Mouse (Mus musculus) CD4-positive, CD25-positive, alpha-beta regulatory T cell, adult 2 months (primary cell): ENCODE data around the gene Vmn2r19.
"Not testable (repeated sequence)": the region's sequence is repeated elsewhere in the genome, so short reads cannot be mapped to it uniquely, and the experiment has no call there.

Source experiments
- DNase-seq: peaks from one replicate; pipeline ENCODE4 v3.0.0-alpha.2; 2012; ENCODE audit warnings: low read depth, low spot score

The Vmn2r19 gene

GRCm38 (mm10) chr6:123308033-123308432 lies at the start of gene Vmn2r19:
Gene Vmn2r19, plus strand, starts transcription at chr6:123308333.
- no peak for DNase-seq

- no peak for DNase-seq
These were observed 49.2 kb upstream of the Vmn2r19 start for GRCm38 (mm10) chr6:123258946-123259345.

DNA sequence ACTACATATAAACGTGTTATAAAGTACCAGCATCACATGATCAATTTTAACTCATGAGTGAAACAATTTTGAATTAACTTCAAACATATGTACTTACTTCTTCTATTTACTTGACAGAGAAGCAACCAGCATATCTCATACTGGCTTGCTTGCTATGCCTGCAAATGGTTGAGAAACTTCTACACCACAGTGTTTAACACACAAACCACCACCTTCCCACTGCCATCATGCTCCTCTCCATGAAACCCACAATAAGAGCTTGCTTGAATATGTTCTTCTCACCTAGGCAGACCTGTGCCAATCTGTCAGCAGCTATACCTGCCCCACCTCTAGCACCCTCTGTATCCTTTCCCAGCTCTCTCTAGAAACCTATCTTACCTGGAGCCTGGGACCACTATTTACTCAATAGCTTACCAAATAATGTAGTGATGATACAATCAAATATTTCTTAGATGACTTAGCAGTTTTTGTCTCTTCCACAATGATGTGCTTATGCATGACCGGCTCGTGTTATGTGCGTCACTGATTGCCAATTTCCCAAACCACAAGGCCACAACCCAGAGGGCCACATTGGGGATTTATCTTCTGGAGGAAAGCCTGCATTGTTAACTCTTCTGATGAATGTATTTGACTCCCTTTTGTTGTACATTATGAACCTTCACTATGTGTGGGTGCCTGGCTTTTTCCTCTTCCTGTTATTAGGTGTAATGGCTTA lies 48.1 kb upstream of the Vmn2r19 start:
- DNase-seq, result no peak

DNA sequence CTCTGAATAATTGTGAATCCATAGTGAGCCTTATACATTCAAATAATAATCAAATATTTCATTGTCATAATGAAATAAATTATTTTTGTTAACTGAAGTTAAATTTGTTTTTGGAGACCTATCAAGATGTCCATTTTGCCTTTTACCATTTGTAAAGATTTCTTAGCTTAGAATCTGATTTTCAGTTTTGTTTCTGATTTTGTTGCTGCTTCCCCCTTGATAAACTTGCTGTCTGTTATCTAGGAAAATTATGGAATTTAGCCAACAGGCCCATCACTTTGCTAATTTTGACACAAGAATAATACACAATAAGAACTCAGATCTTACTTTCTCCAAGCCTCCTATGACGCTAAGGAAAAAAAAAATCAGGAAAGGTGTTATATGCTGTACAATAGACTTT lies 47.3 kb upstream of the Vmn2r19 start:
- DNase-seq, result no peak

- no peak for DNase-seq
These were observed 46.5 kb upstream of the Vmn2r19 start, which contains the start of gene Clec4d for GRCm38 (mm10) chr6:123261555-123262161. Gene Clec4d, plus strand, starts transcription at chr6:123262111.

GRCm38 (mm10) chr6:123264194-123264593 lies 43.9 kb upstream of the Vmn2r19 start:
- no peak for DNase-seq

DNA sequence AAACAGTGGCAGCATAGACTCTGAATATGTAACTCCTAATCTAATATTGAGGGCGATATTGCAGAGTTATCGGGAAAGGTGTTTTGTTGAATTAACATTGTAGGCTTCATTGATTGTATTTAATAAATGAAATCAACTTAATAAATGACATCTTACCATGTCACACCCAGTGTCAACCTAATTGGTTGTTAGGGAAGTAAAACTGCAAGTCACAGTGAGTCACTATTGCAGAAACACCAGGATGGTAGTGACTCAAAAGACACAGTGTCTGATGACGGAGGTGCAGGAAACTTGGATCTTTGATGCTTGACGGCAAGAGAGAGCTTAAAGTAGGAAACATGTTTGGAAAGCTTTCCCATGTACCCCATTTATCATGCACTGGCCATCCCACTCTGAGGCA lies 42.3 kb upstream of the Vmn2r19 start:
- no peak for DNase-seq

DNA sequence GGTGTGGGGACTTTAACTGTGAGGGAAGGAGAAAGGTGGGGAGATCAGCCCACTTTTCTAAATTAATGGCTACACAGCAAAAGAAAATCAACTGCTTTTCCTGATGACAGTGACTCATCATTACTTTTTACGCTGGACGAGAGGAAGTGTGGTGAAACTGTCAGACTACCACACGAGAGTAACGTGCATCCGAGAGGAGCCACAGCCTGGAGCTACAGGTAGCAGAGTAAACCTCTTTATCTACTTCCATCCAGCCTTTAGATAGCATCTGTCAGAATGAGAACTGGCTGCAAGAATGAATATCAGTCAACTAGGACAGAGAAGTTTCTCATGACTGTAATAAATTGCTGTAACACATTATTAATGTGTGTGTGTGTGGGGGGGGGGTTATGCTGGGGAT lies 41.2 kb upstream of the Vmn2r19 start:
- no peak for DNase-seq

GRCm38 (mm10) chr6:123279443-123279842 lies 28.7 kb upstream of the Vmn2r19 start:
- DNase-seq, result no peak

DNA sequence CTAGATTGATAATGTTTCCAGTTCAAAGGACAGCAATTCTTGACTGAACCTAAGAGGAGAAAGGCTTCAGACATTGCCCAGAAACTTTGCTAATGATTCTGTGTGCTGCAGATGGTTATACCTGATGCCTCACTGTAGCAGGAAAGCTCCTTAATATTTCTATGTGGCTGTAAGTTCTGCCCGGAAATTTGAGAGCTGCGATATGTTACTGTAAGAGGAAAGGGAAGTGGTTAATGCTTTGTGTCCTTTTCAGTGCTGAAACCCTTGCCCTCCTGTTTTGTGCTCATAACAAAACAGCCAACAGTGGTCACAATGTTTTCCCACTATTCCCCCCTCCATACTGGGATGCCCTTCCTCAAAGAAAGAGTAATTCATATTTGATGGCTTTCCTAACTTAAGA lies 21.8 kb upstream of the Vmn2r19 start:
- DNase-seq, result no peak

DNA sequence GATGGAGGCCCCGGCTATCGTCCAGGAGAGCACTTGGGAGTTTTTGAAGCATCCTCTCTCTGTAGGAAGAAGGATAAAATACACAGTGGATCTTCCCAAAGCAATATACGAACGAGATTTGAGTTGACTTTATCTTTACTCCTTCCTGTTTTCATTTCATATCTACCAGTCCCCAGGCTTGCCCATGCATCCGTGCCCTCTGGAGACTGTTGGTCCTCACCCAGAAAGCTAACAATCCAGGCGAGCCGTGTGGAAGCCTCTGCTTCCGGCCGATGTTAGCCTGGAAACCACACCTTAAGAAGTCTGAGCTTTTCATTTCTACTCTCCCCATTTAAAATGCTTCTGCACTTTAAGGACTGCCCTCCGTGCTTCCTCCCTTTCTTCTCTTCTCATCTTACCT lies 19.2 kb upstream of the Vmn2r19 start:
- no peak for DNase-seq

GRCm38 (mm10) chr6:123289753-123290152 lies 18.4 kb upstream of the Vmn2r19 start, which contains the start of gene Clec4e:
Gene Clec4e, minus strand, starts transcription at chr6:123289870.
- no peak for DNase-seq

- DNase-seq, result no peak
These were observed 15.3 kb upstream of the Vmn2r19 start for GRCm38 (mm10) chr6:123292751-123293400.

DNA sequence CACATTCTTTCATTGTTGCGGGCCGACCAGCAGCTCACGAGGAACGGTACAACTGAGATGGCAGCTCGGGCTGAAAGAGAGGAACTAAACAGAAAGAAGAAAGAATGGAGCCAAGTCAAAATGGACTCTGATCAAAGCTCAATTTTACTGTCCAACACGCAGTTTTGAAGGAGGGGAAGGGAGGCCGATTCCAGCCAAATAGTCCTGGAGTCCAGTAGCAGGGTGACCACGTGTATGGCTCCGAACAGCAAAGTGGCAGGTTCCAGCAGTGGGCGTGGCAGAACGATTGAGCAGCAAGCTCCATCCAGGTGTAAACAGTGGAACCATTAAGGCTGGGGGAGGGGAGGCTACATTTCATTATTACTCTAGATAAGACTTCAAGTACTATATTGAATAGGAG lies 14.6 kb upstream of the Vmn2r19 start:
- not testable (repeated sequence) for DNase-seq

- DNase-seq, result no peak
These were observed 11.4 kb upstream of the Vmn2r19 start for GRCm38 (mm10) chr6:123296687-123297086.

DNA sequence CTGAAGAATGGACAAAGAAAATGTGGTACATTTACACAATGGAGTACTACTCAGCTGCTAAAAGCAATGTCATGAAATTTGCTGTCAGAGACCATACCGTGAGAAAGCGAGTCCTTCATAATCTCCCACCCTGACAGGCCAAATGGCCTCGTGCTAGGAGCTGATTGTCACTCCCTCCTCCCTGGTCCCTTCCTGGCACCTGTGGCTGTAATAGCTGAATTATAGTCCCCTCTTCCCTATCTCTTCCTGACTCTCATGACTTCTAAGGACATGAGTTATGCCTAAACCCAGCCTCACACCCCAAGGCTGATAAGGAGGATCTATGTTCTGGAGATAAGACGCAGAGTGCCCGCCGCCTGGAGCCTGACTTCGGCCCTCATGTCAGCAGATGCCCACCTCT lies 1.8 kb upstream of the Vmn2r19 start:
- not testable (repeated sequence) for DNase-seq

DNA sequence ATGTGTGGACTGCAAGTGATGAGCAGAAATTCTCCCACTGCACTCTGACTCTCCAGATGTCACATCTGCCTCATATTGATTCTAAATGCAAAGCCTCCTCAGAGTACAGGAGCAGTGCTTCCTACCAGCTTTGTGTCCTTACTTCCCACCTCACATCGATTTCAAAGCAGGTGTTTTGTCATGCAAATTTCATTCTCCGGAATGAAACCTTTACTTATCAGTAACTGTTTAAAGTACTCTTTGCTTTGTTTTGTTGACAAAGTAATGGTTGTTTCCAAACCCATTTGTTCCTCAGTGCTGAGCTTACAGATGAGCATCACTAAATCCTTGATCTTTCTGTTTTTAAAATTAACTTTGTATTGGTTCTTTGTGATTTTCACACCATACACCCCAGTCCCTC lies 24.4 kb downstream of the Vmn2r19 start:
- no peak for DNase-seq

DNA sequence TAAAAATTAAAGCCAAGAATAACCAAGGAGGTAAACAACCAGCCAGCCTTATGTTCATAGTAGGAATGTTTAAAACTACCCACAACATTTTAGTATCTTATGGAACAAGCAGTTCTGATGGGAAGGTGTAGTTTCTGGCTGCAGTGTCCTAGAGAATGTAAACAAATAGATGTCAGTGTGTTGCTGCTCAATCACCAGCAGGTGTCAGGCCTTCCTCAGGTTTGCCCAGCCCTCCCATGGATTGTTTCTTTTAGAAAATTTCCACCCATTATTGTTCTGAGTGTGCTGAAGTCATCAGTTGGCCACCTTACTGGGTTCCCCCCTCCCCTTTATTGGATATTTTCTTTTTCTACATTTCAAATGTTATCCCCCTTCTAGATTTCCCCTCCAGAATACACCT lies 32.0 kb downstream of the Vmn2r19 start:
- no peak for DNase-seq

DNA sequence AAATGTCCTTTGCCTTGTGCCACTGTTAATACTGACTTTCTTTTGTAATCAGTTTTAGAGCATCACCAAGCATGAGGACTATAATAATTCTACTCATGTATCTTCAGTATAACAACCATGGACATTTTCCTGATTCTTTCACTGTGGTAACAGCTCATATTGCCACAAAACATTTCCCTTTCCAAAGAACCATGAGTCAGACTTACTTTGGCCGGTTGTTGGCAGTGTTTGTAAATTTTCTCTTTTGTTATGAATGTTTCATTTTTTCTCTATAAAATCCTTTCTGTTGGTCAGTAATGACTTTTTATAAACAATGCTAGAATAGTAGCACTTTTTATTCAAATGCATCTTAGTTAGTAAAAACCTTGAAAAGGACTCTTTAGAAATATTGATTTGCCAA lies 38.0 kb downstream of the Vmn2r19 start:
- DNase-seq, result no peak
